Mouse (Mus musculus): ENCODE results near the gene Gm1330. TPM values are rescaled to one million over a fixed set of nuclear protein-coding genes. Genes with fewer than 3 reads are reported as not detected.
"Not testable (repeated sequence)": the region's sequence is repeated elsewhere in the genome, so short reads cannot be mapped to it uniquely, and the experiment has no call there.

Gm1330 gene
- polyA plus RNA-seq (2015; fragmentation: Nextera tagmentation; extraction: Ambion mirVana), result not detected in 2 replicates

- no peak within 1 kb of the TSS for H3K9ac ChIP-seq (ENCODE audit: low read depth, low read length)
- no peaks in the 10 kb centered on the region for H3K4me1 ChIP-seq (ENCODE audit: control insufficient read depth, insufficient read depth, low read length)
- H3K4me3 ChIP-seq (ENCODE audit: low read depth, low read length), result no peak within 1 kb of the TSS
- H3K27ac ChIP-seq (ENCODE audit: low read length), result no peak within 1 kb of the TSS
- H3K9me3 ChIP-seq (replicated peaks; ENCODE audit: control insufficient read depth, low read length, poor library complexity, severe bottlenecking), result peaks cover 4% of the 10 kb centered on the region; the same call in 1 of the 2 replicates
- H3K4me2 ChIP-seq (ENCODE audit: low read length), result no peak within 1 kb of the TSS
- ATAC-seq, result no peak
- no peaks in the 10 kb centered on the region for H3K36me3 ChIP-seq (ENCODE audit: control insufficient read depth, insufficient read depth, low read length)
- no peaks in the 10 kb centered on the region for H3K27me3 ChIP-seq (ENCODE audit: control insufficient read depth, insufficient read depth, low read depth, low read length)
These were observed at the start of gene Gm1330 for GRCm38 (mm10) chr2:149003151-149003550. Gm1330 (minus strand) TSS chr2:149003251.

- H3K4me2 ChIP-seq (ENCODE audit: low read length); H3K4me3 ChIP-seq (ENCODE audit: low read depth, low read length); H3K9me3 ChIP-seq (replicated peaks; ENCODE audit: control insufficient read depth, low read length, poor library complexity, severe bottlenecking); H3K27ac ChIP-seq (ENCODE audit: low read length); H3K27me3 ChIP-seq (ENCODE audit: control insufficient read depth, insufficient read depth, low read depth, low read length); H3K36me3 ChIP-seq (ENCODE audit: control insufficient read depth, insufficient read depth, low read length); H3K4me1 ChIP-seq (ENCODE audit: control insufficient read depth, insufficient read depth, low read length); H3K9ac ChIP-seq (ENCODE audit: low read depth, low read length); ATAC-seq: not testable (repeated sequence)
- WGBS, result 78% methylated on average over 5 of the region's 5 CpGs
These were observed 14.1 kb upstream of the Gm1330 start, which contains the start of gene Gm10750 for GRCm38 (mm10) chr2:149017137-149017536. Gm10750 (minus strand) TSS chr2:149017237.

GRCm38 (mm10) chr2:149004826-149005225 is 1.8 kb upstream of the Gm1330 start:
- no peak overlapping the region for H3K4me2 ChIP-seq (ENCODE audit: low read length)
- no peaks in the 10 kb centered on the region for H3K4me1 ChIP-seq (ENCODE audit: control insufficient read depth, insufficient read depth, low read length)
- no peaks in the 10 kb centered on the region for H3K27me3 ChIP-seq (ENCODE audit: control insufficient read depth, insufficient read depth, low read depth, low read length)
- H3K4me3 ChIP-seq (ENCODE audit: low read depth, low read length), result no peak overlapping the region
- no peak overlapping the region for H3K27ac ChIP-seq (ENCODE audit: low read length)
- H3K9ac ChIP-seq (ENCODE audit: low read depth, low read length), result no peak overlapping the region
- peaks cover 4% of the 10 kb centered on the region; the same call in 1 of the 2 replicates for H3K9me3 ChIP-seq (replicated peaks; ENCODE audit: control insufficient read depth, low read length, poor library complexity, severe bottlenecking)
- H3K36me3 ChIP-seq (ENCODE audit: control insufficient read depth, insufficient read depth, low read length), result no peaks in the 10 kb centered on the region
- 77% methylated on average over 2 of the region's 2 CpGs for WGBS
- ATAC-seq, result no peak

DNA sequence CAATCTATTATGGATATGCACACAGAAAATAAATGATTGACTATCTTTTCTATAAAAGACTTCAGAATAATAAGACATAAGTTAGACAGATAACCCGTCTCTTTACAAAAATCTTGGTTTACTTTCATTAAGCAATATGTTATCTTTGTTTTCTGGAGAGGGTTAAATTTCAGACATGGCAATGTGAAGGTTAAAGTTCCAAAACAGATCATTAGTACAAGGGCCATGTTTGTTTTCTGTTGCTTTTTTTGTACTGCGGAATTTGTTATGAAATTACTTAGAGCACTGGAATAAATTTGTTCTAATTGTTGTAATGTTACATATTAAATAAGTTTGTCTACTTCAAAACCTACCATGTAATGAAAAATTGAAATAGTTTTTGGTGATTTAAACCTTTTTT is 7.9 kb downstream of the Gm1330 start:
- Histone ChIP-seq H3K9ac (ENCODE audit: low read depth, low read length) (no peak overlapping the region), H3K9me3 (replicated peaks; ENCODE audit: control insufficient read depth, low read length, poor library complexity, severe bottlenecking) (no peaks in the 10 kb centered on the region), H3K27me3 (ENCODE audit: control insufficient read depth, insufficient read depth, low read depth, low read length) (no peaks in the 10 kb centered on the region), H3K4me3 (ENCODE audit: low read depth, low read length) (no peak overlapping the region), H3K27ac (ENCODE audit: low read length) (no peak overlapping the region), H3K36me3 (ENCODE audit: control insufficient read depth, insufficient read depth, low read length) (no peaks in the 10 kb centered on the region), H3K4me1 (ENCODE audit: control insufficient read depth, insufficient read depth, low read length) (no peaks in the 10 kb centered on the region), H3K4me2 (ENCODE audit: low read length) (no peak overlapping the region)
- ATAC-seq, result no peak
- 94% methylated on average over 2 of the region's 2 CpGs for WGBS

Other genes with a start within 250 kb of the Gm1330 start
- not detected in 2 replicates for gene Cst11, start 231.8 kb downstream of the Gm1330 start, polyA plus RNA-seq (2015; fragmentation: Nextera tagmentation; extraction: Ambion mirVana)
- gene 8030411F24Rik, start 221.2 kb downstream of the Gm1330 start, polyA plus RNA-seq (2015; fragmentation: Nextera tagmentation; extraction: Ambion mirVana), result not detected in 2 replicates
- not detected in 2 replicates for gene Cst12, start 213.9 kb downstream of the Gm1330 start, polyA plus RNA-seq (2015; fragmentation: Nextera tagmentation; extraction: Ambion mirVana)
- not detected in 2 replicates for gene Cst8, start 204.5 kb downstream of the Gm1330 start, polyA plus RNA-seq (2015; fragmentation: Nextera tagmentation; extraction: Ambion mirVana)
- not detected in 2 replicates for gene Cst13, start 183.2 kb downstream of the Gm1330 start, polyA plus RNA-seq (2015; fragmentation: Nextera tagmentation; extraction: Ambion mirVana)
- gene Cst9, start 168.1 kb downstream of the Gm1330 start, polyA plus RNA-seq (2015; fragmentation: Nextera tagmentation; extraction: Ambion mirVana), result not detected in 2 replicates
- not detected in 2 replicates for gene 9230104L09Rik, start 138.2 kb downstream of the Gm1330 start, polyA plus RNA-seq (2015; fragmentation: Nextera tagmentation; extraction: Ambion mirVana)
- gene Cst3, start 127.6 kb downstream of the Gm1330 start, polyA plus RNA-seq (2015; fragmentation: Nextera tagmentation; extraction: Ambion mirVana), result 550 and 644 TPM in 2 replicates
- gene Gm10750, start 14.0 kb upstream of the Gm1330 start, polyA plus RNA-seq (2015; fragmentation: Nextera tagmentation; extraction: Ambion mirVana), result not detected in 2 replicates